Mouse (Mus musculus): ENCODE measurements around the gene Triap1. TPM values are rescaled to one million over a fixed set of nuclear protein-coding genes. Genes with fewer than 3 reads are reported as not detected.

Gene Triap1
- polyA plus RNA-seq, 1 experiment: 28.7 TPM

Other genes with a start within 250 kb of the Triap1 start
- gene Gm10401, start 242.9 kb upstream of the Triap1 start, polyA plus RNA-seq (2012; rRNA removed): 0.30 TPM in 1 of 2 replicates, not detected in the other
- gene Acads, start 221.9 kb upstream of the Triap1 start, polyA plus RNA-seq (2012; rRNA removed): 107 and 151 TPM in 2 replicates
- gene Unc119b, start 206.2 kb upstream of the Triap1 start, polyA plus RNA-seq (2012; rRNA removed): 78.3 and 91.3 TPM in 2 replicates
- 138 and 166 TPM in 2 replicates for gene Mlec, start 183.0 kb upstream of the Triap1 start, polyA plus RNA-seq (2012; rRNA removed)
- gene Cabp1, start 146.8 kb upstream of the Triap1 start, polyA plus RNA-seq (2012; rRNA removed): 2.4 and 3.3 TPM in 2 replicates
- gene Pop5, start 105.4 kb upstream of the Triap1 start, polyA plus RNA-seq (2012; rRNA removed): 108 and 125 TPM in 2 replicates
- 162 and 183 TPM in 2 replicates for gene Rnf10, start 68.3 kb upstream of the Triap1 start, polyA plus RNA-seq (2012; rRNA removed)
- 15.4 and 15.5 TPM in 2 replicates for gene Coq5, start 61.6 kb upstream of the Triap1 start, polyA plus RNA-seq (2012; rRNA removed)
- gene Dynll1, start 40.2 kb upstream of the Triap1 start, polyA plus RNA-seq (2012; rRNA removed): 125 and 204 TPM in 2 replicates
- gene Srsf9, start 14.0 kb upstream of the Triap1 start, polyA plus RNA-seq (2012; rRNA removed): 40.3 and 55.6 TPM in 2 replicates
- 12.4 and 14.3 TPM in 2 replicates for gene Gatc, start within 50 bp of the Triap1 start, polyA plus RNA-seq (2012; rRNA removed)
- gene Cox6a1, start 7.8 kb downstream of the Triap1 start, polyA plus RNA-seq (2012; rRNA removed): 1,933 and 1,974 TPM in 2 replicates
- 1.5 and 2.2 TPM in 2 replicates for gene Msi1, start 88.4 kb downstream of the Triap1 start, polyA plus RNA-seq (2012; rRNA removed)
- 0.29 and 0.42 TPM in 2 replicates for gene Pla2g1b, start 125.0 kb downstream of the Triap1 start, polyA plus RNA-seq (2012; rRNA removed)
- gene Sirt4, start 143.5 kb downstream of the Triap1 start, polyA plus RNA-seq (2012; rRNA removed): 44.3 and 51.1 TPM in 2 replicates
- gene Pxn, start 165.5 kb downstream of the Triap1 start, polyA plus RNA-seq (2012; rRNA removed): 97.9 and 102 TPM in 2 replicates
- 2,579 and 2,812 TPM in 2 replicates for gene Rplp0, start 218.2 kb downstream of the Triap1 start, polyA plus RNA-seq (2012; rRNA removed)
- gene Gcn1l1, start 224.0 kb downstream of the Triap1 start, polyA plus RNA-seq (2012; rRNA removed): 51.4 and 51.7 TPM in 2 replicates